Mouse (Mus musculus) stomach, postnatal 0 days (tissue): ENCODE results near the gene Rps21.

Source experiments
- CTCF ChIP-seq: IDR thresholded peaks from 2 replicates; pipeline ENCODE4 v1.5.1; 2016; ENCODE audit warnings: antibody characterized with exemption, low read depth, mild to moderate bottlenecking, moderate library complexity
- EP300 ChIP-seq: optimal IDR thresholded peaks from 2 replicates; pipeline ENCODE3; 2016; ENCODE audit warnings: antibody characterized with exemption

DNA sequence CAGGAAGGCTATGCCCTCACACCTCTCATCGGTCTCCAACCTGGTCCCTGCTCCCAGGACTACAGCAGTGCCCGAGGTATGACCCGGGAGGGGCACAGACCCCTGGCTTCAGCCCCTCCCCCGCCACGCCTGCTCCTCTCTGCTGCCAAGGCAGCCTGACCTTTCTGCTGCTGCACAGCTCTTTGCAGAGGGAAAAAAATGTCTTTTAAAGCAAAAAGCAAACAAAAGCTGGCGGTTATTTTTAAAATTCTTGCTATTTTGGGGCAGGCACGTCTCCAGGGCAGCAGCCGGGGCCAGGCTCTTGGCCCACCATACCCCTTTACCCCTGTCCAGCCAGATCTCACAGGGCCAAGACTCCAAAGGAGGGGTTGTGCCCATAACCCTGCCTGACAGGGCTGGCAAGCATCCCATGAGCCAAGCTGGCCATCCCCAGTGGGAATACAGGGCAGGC, 42.1 kb upstream of the Rps21 start:
- TF ChIP-seq CTCF, result no peak
- TF ChIP-seq EP300, result no peak
